Mouse (Mus musculus) stomach, embryonic 14.5 days (tissue): ENCODE measurements at regions not wholly inside any gene's neighbourhood (a gene's known extent, or its start where the extent isn't known, plus 50 kb on each side); places are given as distances from the start of the nearest gene placed in this dataset.

Experiments
- ATAC-seq: fragments of 200-750 bp; cut with Nextera tagmentation; 2 replicates; pipeline ENCODE4 v1.8.0; 2017; ENCODE audit warnings: low read depth, moderate TSS enrichment; ENCODE audit not compliant: insufficient number of reproducible peaks, insufficient read depth, low FRiP score
- H3K27ac ChIP-seq: fragments of 300-500 bp; sonication (generic); 2 replicates; pipeline ENCODE4 v1.5.1; 2014; ENCODE audit warnings: mild to moderate bottlenecking, low read length, moderate library complexity, mixed read lengths
- H3K27me3 ChIP-seq: fragments of 300-500 bp; sonication (generic); 2 replicates; pipeline ENCODE4 v1.6.1; 2014; ENCODE audit warnings: low read length, control low read depth, mixed read lengths; ENCODE audit not compliant: control insufficient read depth, insufficient read depth
- H3K36me3 ChIP-seq: fragments of 300-500 bp; sonication (generic); 2 replicates; pipeline ENCODE4 v1.6.1; 2014; ENCODE audit warnings: mild to moderate bottlenecking, control low read depth, low read length, moderate library complexity, mixed read lengths; ENCODE audit not compliant: control insufficient read depth, insufficient read depth
- H3K4me1 ChIP-seq: fragments of 300-500 bp; sonication (generic); 2 replicates; pipeline ENCODE4 v1.6.1; 2014; ENCODE audit warnings: low read length, control low read depth, mixed read lengths; ENCODE audit not compliant: control insufficient read depth, insufficient read depth
- H3K4me2 ChIP-seq: fragments of 300-500 bp; sonication (generic); replicated peaks from 2 replicates; pipeline ENCODE4 v1.6.1; 2014; ENCODE audit warnings: low read depth, low read length, control low read depth
- H3K4me3 ChIP-seq: fragments of 300-500 bp; sonication (generic); 2 replicates; pipeline ENCODE4 v1.5.1; 2014; ENCODE audit warnings: low read depth, low read length, control low read depth
- H3K9ac ChIP-seq: fragments of 300-500 bp; sonication (generic); replicated peaks from 2 replicates; pipeline ENCODE4 v1.6.1; 2014; ENCODE audit warnings: low read depth, mild to moderate bottlenecking, control low read depth, low read length, moderate library complexity, mixed read lengths
- H3K9me3 ChIP-seq: fragments of 300-500 bp; sonication (generic); 2 replicates; pipeline ENCODE4 v1.6.1; 2016; ENCODE audit warnings: low read depth, low read length, control low read depth; ENCODE audit not compliant: control insufficient read depth
- WGBS: fragments of 180-500 bp; shearing (Covaris S2); extraction: QIAGEN DNeasy Blood & Tissue Kit; methylation state at CpG from one replicate; pipeline ENCODE4 v1.1.7; 2014; 5-methylcytosine and 5-hydroxymethylcytosine counted together

DNA sequence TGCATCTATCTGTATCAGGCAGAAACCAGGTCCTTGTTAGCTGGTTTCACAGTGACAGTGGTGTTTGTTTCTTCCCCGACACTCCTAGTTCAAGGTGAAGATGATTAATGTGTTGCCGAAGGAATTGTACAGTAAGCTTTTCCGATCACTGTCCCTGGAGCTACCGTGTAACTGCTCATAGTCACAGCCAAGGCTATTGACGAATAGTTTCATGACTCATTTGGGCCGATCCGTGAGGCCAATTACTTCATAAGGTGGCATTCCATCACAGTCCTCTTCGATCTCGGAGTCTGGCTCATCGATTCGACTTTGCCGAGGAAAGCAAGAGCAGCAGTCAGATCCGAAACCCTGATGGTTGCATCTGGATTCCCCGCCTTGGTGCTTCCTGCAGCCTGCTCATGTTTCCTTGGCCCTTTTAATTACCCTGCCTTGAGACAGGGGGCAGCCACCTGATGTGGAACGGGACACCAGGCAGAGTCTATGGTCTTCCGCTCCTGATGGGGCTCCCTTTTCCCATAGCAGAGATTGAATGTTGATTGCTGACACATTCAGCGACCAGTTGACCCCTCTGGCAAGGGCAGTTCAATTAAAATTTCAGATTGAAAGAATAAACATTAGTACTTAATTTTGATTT lies 441.7 kb upstream of the Cdh4 start:
- H3K27ac ChIP-seq: no peak overlapping the region
- no peak overlapping the region for H3K4me2 ChIP-seq
- no peaks in the 10 kb centered on the region for H3K27me3 ChIP-seq
- no peak overlapping the region for H3K4me3 ChIP-seq
- H3K4me1 ChIP-seq: no peaks in the 10 kb centered on the region
- WGBS: 76% methylated on average over 17 of the region's 17 CpGs
- no peaks in the 10 kb centered on the region for H3K36me3 ChIP-seq
- no peak for ATAC-seq
- no peak overlapping the region for H3K9ac ChIP-seq
- no peaks in the 10 kb centered on the region for H3K9me3 ChIP-seq

DNA sequence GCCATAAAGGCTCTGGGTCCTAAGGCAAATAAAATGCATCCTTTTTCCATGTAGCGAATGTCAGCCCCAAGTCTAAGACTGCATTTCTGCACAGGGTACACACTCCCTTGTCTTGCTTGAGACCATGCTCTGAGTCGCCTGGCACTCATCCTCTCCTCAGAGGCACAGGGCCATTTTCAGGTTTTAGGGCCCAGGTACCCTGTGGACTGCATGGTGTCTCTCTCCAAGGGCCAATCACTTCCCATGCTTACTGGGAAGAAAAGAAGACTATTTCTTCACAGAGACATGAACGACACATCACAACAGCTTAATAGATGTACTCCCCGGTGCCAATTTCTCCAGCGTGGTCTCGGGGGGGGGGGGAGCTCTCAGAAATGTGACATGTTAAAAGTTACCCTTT lies 434.5 kb upstream of the Cdh4 start:
- ATAC-seq: no peak
- Histone ChIP-seq H3K4me3 (no peak overlapping the region), H3K36me3 (no peaks in the 10 kb centered on the region)

DNA sequence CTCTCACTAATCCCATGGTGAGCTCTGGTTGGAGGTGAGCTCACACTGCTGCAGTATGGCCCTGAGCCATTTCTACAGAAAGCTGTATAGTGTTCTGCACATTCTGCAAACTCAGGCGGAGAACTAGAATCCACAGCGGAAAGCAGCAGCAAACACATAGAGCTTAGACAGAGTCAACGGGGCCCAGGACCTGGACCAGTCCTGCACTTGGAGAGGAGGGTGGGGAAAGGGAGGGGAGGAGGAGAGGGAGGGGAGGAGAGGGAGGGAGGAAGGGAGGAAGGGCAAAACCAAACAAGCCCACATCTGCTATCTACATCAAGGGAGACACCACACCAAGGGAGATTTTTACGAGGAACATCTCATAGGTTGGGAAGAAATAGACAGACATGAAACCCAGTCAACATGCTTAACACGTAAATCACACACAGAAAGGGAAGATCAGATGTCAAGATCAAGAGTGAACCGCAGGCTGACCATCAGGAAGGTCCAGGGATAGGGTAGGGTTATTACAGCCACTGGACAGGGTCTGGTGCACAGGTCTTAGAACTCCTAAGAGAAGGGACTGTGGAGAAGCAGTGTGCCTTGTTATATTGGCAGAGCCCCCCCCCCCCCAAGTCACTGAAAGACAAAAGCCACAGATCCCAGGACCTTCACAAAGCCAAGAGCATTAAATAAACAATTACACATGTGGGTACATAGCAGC lies 428.2 kb upstream of the Cdh4 start:
- no peaks in the 10 kb centered on the region for H3K27me3 ChIP-seq
- H3K9ac ChIP-seq: no peak overlapping the region
- no peak for ATAC-seq
- whole genome bisulfite sequencing: 73% methylated on average over 6 of the region's 6 CpGs
- H3K4me3 ChIP-seq: no peak overlapping the region
- H3K9me3 ChIP-seq: no peaks in the 10 kb centered on the region
- no peak overlapping the region for H3K4me2 ChIP-seq
- no peaks in the 10 kb centered on the region for H3K36me3 ChIP-seq
- H3K4me1 ChIP-seq: no peaks in the 10 kb centered on the region
- no peak overlapping the region for H3K27ac ChIP-seq

More for the DNA sequence above, 434.5 kb upstream of the Cdh4 start:
- H3K27me3 ChIP-seq: no peaks in the 10 kb centered on the region
- H3K9me3 ChIP-seq: no peaks in the 10 kb centered on the region
- no peak overlapping the region for H3K9ac ChIP-seq
- H3K27ac ChIP-seq: no peak overlapping the region
- no peak overlapping the region for H3K4me2 ChIP-seq
- WGBS: 81% methylated on average over 6 of the region's 6 CpGs
- H3K4me1 ChIP-seq: no peaks in the 10 kb centered on the region

DNA sequence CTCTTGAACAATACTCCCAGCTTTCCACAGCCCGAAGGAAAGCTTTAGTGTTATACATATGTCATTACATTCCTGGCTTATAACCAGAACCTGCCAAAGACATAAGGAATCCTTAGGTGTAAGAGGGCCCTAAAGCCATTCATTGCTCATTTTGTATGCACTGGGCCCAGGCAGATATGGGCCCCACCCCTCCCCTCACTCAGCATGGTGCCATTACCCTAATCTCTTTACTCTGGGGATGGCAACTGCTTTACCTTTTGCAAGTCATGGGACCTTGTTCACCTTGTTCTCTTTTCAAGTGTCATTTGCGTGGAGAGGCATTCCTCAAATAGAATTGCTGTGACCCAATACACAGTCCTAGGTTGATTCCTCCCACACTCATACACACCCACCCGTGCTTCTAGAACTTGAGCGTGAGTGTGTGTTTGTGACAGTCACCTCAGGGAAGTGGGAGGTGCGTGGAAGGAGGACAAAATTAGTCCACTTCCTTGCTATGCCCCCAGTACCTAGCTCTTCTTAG lies 419.5 kb upstream of the Cdh4 start:
- no peak for ATAC-seq
- H3K36me3 ChIP-seq: no peaks in the 10 kb centered on the region
- no peaks in the 10 kb centered on the region for H3K9me3 ChIP-seq
- no peak overlapping the region for H3K4me2 ChIP-seq
- H3K4me3 ChIP-seq: no peak overlapping the region
- 70% methylated on average over 5 of the region's 5 CpGs for WGBS
- H3K27me3 ChIP-seq: no peaks in the 10 kb centered on the region
- H3K27ac ChIP-seq: no peak overlapping the region
- no peak overlapping the region for H3K9ac ChIP-seq
- no peaks in the 10 kb centered on the region for H3K4me1 ChIP-seq

DNA sequence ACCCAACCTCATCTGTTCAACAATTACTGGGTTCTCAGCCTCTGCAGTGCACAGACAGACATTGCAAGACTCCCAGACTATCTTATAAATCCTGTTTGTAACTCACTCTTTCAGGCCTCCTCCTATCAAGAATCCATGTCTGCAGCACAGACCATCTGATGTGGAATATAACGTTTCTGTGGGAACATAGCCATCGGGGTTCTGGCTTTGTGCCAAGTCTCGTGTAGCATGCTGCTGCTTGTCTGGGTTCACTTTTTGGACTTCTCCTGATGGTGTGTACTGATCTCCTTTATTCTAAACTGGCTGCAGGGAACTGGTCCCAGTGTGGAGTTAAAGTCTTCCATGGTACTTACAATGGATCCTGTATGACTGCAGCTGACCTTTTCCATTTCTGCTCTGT lies 418.0 kb upstream of the Cdh4 start:
- no peak overlapping the region for H3K4me2 ChIP-seq
- H3K27ac ChIP-seq: no peak overlapping the region
- H3K27me3 ChIP-seq: no peaks in the 10 kb centered on the region
- no peak overlapping the region for H3K9ac ChIP-seq
- no peak overlapping the region for H3K4me3 ChIP-seq
- no peaks in the 10 kb centered on the region for H3K4me1 ChIP-seq
- no peak for ATAC-seq
- no peaks in the 10 kb centered on the region for H3K36me3 ChIP-seq
- WGBS: 41% methylated on average over 3 of the region's 3 CpGs
- no peaks in the 10 kb centered on the region for H3K9me3 ChIP-seq

DNA sequence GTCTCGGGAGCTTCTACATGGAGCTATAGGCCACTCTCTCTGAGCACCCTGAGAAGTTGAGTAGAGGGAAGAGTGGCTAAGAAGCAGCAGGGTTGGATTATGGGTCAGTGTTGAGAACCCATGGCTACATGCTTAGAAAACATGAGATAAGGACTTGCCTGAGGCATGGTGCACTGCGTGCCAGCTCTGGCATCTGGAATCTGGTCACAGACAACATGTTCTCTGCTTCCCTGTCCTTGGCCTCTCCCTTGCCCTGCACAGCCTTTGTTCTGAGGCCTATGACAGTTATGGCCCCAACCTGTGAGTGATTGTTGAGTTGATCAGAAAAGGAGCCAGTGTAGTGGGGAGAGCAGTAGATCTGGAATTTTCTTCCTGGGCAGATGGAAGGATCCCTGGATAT lies 409.1 kb upstream of the Cdh4 start:
- H3K27ac ChIP-seq: no peak overlapping the region
- H3K4me3 ChIP-seq: no peak overlapping the region
- WGBS: 85% methylated on average over 2 of the region's 2 CpGs
- no peaks in the 10 kb centered on the region for H3K27me3 ChIP-seq
- no peaks in the 10 kb centered on the region for H3K4me1 ChIP-seq
- no peak overlapping the region for H3K9ac ChIP-seq
- no peak for ATAC-seq
- H3K9me3 ChIP-seq: no peaks in the 10 kb centered on the region
- no peaks in the 10 kb centered on the region for H3K36me3 ChIP-seq
- H3K4me2 ChIP-seq: no peak overlapping the region

DNA sequence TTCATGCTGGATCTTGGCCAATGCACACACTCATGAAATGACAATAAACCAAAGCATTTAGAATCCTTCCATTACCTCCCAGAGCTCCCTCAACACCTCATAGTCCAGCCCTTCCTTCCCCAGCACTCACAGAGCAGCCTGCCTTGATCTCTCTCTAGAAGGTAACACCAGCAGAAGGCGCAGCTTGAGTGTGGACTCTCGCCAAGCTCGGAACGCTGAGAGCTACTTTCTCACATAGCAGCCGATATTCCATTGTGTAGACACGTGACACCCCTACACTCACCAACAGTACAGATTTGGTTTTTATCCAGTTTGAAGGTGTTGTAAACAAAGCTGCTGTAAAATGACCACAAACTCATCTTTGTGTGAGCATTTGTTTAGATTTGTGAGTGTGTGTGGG lies 406.8 kb upstream of the Cdh4 start:
- H3K36me3 ChIP-seq: no peaks in the 10 kb centered on the region
- no peak overlapping the region for H3K4me2 ChIP-seq
- H3K27me3 ChIP-seq: no peaks in the 10 kb centered on the region
- no peaks in the 10 kb centered on the region for H3K9me3 ChIP-seq
- H3K27ac ChIP-seq: no peak overlapping the region
- 33% methylated on average over 6 of the region's 6 CpGs for WGBS
- H3K9ac ChIP-seq: no peak overlapping the region
- no peak for ATAC-seq
- H3K4me1 ChIP-seq: no peaks in the 10 kb centered on the region
- H3K4me3 ChIP-seq: no peak overlapping the region

DNA sequence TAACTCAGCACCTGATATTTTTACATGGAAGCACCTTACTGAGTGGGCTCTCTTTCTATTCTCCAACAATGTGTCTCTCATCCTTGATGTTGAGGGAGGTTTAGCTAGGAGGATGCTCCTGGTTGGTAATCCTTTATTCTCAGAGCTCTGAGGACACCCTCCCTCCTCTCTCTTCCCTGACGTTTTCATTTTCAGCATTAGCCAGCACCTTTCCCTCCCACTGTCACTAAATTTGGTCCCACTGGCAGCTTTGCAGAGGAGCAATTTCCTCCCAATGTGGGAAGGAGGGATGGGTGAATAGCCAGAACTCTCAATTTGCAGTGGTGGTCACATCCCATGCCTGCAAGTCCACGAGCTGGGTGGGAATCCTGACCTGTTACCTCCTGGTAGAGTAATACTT lies 402.5 kb upstream of the Cdh4 start:
- H3K27ac ChIP-seq: no peak overlapping the region
- no peak overlapping the region for H3K4me2 ChIP-seq
- no peak for ATAC-seq
- no peaks in the 10 kb centered on the region for H3K4me1 ChIP-seq
- no peaks in the 10 kb centered on the region for H3K27me3 ChIP-seq
- H3K4me3 ChIP-seq: no peak overlapping the region
- no peak overlapping the region for H3K9ac ChIP-seq
- WGBS: 50% methylated on average over 2 of the region's 2 CpGs
- H3K36me3 ChIP-seq: no peaks in the 10 kb centered on the region
- H3K9me3 ChIP-seq: no peaks in the 10 kb centered on the region

DNA sequence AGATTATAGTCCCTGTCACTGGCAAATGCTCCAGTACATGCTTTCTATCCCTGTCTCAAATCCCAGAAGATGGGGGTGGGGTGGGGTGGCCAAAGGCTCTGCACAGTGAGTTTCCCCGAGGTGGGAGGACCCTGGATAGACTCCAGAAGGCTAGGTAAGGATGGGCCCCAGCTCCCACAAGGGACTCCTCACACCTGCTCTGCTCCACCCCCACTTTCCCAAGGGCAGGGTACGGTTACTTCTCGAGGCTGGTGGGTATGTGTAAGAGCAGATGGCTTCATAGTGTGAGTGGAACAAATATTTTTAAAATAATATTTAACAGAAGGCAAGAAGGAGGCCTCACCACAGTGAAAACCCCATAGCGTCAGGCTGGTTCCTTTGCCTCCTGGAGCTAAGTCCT lies 398.6 kb upstream of the Cdh4 start:
- Histone ChIP-seq H3K4me1 (no peaks in the 10 kb centered on the region), H3K9me3 (no peaks in the 10 kb centered on the region), H3K4me2 (no peak overlapping the region), H3K36me3 (no peaks in the 10 kb centered on the region), H3K9ac (no peak overlapping the region), H3K27me3 (no peaks in the 10 kb centered on the region), H3K4me3 (no peak overlapping the region), H3K27ac (no peak overlapping the region)
- WGBS: 63% methylated on average over 4 of the region's 4 CpGs
- ATAC-seq: no peak
